Mouse (Mus musculus): ENCODE measurements at regions not wholly inside any gene's neighbourhood (a gene's known extent, or its start where the extent isn't known, plus 50 kb on each side); places are given as distances from the start of the nearest gene placed in this dataset.
A peak's percentile ranks its signal among the peaks of the same experiment; 100 is the strongest.

GRCm38 (mm10) chr16:21320284-21320683 lies 102.6 kb upstream of the Vps8 start:
- no peak for DNase-seq (ENCODE audit: low spot score)

DNA sequence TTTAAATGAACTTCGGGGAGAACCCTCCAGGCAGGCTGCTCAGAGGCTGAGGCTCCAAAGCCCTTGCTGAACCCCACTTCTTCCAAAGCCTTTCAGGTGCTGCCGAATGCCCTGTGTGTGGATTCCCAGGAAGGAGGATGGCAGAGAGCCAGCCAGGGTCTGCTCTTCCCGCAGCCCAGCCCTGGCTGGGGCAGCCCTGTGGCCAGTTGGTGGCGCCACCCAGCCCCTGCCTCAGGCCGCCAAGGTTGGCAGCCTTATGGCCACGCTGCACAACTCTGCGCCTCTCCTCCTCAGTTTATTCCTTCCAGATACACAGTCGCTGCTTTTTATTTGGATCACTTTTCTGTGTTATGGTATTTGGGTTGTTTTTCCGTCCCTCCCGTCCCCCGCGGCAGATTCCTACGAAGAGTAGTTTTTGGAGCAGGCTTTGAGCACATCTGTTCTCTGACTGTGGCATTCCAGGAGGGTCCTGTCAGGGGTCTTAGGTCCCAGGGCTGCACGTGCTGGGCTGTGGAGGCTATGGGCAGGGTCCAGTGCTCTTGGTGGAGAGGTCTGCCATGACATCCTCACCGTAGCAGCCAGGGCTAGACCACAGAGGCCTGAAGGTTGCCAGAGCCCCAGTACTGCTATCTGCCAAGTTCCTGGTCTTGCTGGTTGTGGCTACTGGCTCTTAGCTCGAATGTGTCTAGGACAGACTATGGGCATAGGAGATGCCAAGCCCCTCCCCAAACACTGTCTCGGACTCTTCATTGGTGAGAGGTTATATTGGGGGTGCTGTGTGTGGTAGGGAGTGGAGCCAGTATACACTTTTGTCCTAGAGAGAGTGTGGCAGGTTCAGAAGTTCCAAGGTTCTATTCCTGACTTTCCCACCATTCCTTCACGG lies 101.5 kb upstream of the Vps8 start:
- no peak for DNase-seq (ENCODE audit: low spot score)

GRCm38 (mm10) chr16:21322437-21322836 lies 100.5 kb upstream of the Vps8 start:
- no peak for DNase-seq (ENCODE audit: low spot score)

DNA sequence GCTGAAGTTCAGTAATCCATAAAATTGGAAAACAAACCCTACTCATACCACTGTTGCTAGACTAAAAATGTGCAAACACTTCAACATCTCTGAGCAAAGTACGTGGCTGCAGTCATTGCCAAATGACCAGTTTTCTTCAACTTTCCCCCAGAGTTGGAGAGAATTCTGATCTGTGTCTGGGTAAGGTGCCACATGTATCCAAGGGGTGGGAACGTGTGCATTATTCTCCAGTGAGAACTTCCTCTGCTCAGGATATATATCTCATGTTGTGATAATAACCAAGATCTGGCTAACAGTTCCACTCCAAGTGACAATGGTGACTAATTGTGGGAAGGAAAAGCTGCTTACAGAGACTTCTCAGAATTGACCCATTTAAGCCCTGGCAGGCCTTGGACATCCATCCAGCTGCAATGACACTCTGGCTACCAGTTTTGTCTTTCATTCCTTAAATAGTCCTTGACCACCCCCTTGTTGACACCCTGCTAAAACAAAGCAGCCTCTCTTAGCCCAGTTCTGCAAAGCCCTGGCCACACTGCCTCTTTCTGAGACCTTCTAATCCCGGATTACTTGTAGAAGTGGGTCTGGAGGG lies 99.4 kb upstream of the Vps8 start:
- DNase-seq (ENCODE audit: low spot score) = no peak

GRCm38 (mm10) chr16:21327969-21328368 lies 94.9 kb upstream of the Vps8 start:
- no peak for DNase-seq (ENCODE audit: low spot score)

- no peak for DNase-seq (ENCODE audit: low spot score)
Measured at GRCm38 (mm10) chr16:21329199-21329598, 93.7 kb upstream of the Vps8 start.

DNA sequence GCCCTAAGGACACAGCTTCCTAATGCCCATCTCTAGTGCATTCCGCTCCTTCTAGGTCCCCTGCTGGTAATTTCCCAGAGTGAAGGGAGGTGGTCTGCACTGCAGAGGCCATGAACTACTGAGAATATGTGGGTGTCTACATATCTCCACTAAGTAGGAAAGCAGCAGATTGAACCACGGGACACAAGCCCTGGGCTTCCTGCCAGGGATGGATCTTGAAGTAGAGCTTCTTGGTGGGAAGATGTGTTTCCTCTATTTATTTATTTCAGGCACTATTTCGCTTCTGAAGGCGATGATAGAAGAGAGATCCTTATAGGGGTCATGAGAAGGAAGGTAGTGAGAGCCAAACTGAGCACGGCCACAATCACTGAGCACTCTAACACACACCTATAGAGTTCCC lies 91.7 kb upstream of the Vps8 start:
- DNase-seq (ENCODE audit: low spot score) = no peak

DNA sequence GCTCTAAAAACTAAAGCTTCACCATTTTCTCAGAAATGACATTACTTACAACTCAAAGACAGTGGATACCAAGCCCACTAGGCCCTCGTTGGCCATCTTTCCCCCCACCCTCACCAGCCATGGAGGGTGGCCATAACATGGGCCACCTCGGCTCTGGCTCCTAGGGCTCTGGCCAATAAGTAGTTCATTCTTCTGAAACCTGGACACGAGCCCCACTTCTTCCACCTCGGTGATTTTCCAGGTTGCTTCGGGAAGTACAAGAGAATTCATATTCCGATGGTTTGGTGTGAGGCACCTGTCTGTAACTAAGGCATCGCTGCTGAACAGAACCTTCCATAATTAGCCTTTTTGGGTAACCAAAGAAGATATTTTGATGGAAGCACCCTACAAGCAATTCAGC lies 90.5 kb upstream of the Vps8 start:
- DNase-seq (ENCODE audit: low spot score) = no peak

DNA sequence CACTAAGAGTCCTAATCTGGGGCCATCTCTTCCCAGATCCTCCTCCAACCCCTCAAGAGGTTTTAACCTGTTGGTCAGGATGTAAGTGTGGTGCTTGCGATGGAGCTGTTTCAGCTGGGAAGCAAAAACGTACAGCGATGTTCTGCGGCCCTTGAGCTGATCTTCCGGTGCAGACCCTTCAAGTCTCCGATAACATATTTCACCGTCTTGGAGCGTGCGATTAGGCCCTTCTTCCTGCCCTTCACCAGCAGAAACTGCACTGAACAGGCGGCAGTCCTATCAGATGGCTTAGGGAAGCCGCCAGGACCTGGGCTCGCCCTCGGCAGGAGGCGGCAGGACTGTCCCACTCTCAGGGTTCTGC lies 90.1 kb upstream of the Vps8 start:
- DNase-seq (ENCODE audit: low spot score) = no peak

DNA sequence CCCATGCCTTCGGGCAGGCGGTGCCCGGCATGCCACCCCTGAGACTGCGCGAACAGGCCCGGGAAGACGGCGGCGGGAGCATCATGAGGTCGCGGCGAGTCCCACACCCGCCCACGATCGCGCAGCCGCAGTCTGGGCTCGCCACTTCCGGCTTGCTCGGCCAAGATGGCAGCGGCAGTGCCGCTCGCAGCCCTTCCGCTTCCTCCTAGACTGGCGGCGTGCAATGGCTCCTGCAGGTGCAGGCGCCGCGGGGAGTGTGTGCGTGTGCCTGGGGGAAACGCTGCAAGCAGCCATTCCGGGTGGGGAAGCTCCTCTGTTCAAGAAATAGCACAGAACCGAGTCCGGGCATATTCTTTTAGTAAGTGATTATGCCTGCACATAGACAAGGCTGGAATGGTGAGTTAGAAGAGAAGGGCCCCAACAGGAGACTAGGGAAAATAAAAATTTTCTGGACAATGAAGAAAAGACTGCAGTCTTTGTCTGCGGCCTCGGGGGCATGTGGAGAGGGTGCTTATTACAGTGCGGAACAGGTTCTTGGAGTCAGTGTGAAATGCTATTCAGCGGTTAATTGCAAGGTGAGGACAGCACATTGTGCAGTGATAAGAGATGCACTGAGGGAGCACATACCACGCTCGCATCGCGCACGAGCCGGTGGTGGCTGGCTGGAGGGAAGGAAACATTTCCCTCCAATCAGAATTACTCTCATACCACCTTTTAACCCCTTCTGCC lies 89.5 kb upstream of the Vps8 start:
- DNase-seq (ENCODE audit: low spot score) = peak; percentile 90

GRCm38 (mm10) chr16:21339061-21339459 lies 83.9 kb upstream of the Vps8 start:
- DNase-seq (ENCODE audit: low spot score) = peak; percentile 42

DNA sequence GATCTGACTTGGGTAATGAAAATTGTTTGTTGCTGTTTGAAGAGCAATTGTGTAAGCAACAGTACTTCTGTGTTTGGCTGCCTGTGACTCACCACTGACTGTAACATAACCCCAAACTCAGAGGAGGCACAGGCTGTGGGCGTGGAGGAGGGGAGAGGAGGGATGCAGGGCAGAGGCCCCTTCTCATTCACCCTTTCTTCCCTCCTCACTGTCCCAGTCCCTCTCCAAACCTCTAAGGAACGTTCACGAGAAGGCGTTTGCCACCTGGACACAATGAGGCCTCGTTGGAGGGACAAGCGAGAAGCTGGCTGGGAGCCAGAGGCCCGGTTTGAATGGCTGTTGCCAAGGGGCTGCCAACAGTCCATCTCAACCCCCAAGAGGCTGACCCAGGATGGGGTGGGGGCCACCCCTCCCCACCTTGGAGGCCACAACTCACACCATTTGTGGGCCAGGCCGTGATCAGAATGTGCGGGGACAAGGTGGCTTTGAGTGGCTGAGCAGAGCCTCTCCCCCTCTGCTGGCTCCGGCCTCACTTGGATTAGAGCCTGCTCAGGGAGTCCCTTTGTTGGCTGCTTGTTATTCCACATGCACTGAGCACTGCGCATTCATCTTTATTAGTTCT lies 83.3 kb upstream of the Vps8 start:
- DNase-seq (ENCODE audit: low spot score) = peak; percentile 65

DNA sequence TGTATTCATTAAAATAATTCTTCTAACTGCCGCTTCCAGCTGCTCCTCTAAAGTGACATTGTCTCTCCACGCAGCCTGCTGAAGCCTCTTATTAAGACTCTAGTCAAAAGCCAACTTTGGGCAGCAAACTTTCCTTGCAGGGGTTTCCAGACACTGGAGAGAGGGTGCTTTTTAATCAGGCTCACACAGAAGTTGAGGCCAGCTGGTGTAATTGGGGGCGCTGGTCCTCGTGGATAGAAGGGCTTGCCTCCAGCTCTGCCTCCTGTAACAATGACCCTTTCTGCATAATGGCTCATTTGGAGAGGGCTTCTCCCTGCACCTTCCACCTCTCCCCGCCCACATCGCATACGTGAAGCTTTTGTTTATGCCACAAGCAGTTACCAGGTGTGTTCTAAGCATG lies 82.8 kb upstream of the Vps8 start:
- no peak for DNase-seq (ENCODE audit: low spot score)

GRCm38 (mm10) chr16:21349869-21350268 lies 73.0 kb upstream of the Vps8 start:
- DNase-seq (ENCODE audit: low spot score) = no peak

DNA sequence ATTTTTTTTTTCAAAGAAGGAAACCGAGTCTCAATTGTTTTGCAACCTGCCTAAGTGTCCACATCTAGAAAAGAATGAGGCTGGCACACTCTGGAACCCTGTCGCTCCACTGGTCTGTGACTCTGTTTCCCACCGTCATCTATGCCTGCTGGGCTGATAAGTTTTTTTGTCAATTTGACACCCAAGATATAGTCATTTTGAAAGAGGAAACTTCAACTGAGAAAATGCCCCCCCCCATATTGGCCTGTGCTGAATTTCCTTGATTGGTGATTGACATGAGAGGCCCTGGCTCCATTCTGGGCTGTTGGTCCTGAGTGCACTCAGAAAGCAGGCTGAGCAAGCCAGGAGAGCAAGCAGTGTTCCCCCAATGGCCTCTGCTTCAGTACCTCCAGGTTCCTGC lies 71.6 kb upstream of the Vps8 start:
- no peak for DNase-seq (ENCODE audit: low spot score)

GRCm38 (mm10) chr16:21353111-21353510 lies 69.8 kb upstream of the Vps8 start:
- DNase-seq (ENCODE audit: low spot score) = no peak

- DNase-seq (ENCODE audit: low spot score) = no peak
Measured at GRCm38 (mm10) chr16:21353545-21353944, 69.4 kb upstream of the Vps8 start.

DNA sequence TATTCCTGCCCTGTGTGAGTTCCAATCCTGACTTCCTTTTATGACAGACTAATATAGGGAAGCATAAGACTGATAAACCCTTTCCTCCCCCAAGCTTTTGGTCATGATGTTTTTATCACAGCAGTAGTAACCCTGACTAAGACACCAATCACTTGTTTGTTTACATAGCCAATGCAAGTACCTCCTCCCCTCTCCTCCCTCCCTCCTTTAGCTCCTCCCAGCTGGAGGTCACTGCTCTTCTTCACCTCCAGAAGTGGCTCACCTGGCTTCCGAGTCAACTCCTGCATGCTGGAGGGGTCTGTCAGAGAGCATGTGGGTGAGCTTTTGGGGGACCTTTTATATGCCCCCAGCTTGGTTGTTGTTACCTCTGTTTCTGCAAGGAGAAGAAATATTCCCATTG lies 67.3 kb upstream of the Vps8 start:
- DNase-seq (ENCODE audit: low spot score) = no peak

GRCm38 (mm10) chr16:21357433-21357832 lies 65.5 kb upstream of the Vps8 start:
- no peak for DNase-seq (ENCODE audit: low spot score)

DNA sequence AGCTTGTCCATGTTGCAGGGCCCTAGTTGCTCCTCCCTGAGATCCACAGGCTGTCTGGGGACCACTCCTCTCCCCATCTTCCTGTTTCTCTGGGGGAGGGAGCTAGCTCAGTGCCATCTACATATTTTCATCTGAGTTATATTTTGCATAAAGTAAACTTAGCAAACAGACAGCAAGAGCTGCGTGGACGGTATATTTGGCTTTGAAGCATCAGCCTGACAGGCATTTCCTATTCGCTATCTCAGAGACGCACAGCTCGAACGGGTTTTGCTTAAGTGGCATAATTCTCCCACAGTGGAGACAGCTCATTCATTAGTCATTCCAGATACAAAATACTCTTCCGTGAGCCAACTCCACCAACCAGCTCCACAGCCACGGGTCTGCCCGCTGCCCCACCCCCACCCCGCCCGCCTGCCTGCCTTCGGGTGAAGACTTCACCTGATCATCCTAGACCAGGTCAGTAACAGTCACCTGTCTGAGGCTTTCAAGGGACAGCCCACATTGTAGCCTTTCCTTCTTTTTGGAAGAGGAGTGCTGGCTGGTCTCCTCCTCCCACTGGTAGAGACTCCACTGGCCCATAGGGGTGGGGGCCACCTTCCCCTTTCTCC lies 64.5 kb upstream of the Vps8 start:
- no peak for DNase-seq (ENCODE audit: low spot score)

DNA sequence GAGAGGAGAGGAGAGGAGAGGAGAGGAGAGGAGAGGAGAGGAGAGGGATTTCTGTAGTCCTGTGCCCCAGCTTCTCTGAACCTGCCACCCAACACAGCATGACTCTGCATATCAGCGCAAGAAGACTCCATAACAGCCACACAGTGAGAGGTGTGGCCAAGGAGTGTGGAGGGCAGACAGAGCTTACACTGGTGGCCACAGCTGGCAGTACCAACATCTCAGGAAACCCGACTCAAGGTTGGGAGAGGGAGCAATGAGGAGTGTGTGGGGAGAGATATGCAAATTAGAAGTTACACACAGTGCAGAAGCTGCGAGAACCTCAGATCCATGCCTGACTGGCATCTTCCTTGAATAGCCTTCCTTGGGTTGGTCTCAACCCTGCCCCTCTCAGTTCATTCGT lies 63.5 kb upstream of the Vps8 start:
- DNase-seq (ENCODE audit: low spot score) = no peak

DNA sequence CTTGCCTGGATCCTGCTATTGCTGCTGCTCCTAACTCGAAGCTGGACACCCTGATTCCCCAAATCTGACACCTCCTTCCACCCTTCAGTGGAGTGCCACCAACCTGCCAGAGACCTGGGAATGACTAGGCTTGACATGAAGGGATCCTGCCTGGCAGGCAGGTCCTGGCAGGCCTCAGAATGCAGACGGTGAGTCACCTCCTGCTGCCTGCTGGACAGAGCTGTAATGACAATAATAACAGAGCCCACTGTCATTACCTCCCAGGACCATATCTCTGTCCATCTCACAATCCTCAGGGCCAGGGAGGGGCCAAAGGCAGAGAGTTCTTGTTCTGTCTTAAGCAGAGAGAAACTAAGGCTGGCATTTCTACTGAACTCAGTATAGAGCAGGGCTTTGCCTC lies 61.5 kb upstream of the Vps8 start:
- peak; percentile 41 for DNase-seq (ENCODE audit: low spot score)
